Mouse (Mus musculus): ENCODE results near the gene Apoe. TPM values are rescaled to one million over a fixed set of nuclear protein-coding genes. Genes with fewer than 3 reads are reported as not detected.
A peak's percentile ranks its signal among the peaks of the same experiment; 100 is the strongest.

Apoe gene
- polyA plus RNA-seq, 1 experiment: 939 TPM

DNA sequence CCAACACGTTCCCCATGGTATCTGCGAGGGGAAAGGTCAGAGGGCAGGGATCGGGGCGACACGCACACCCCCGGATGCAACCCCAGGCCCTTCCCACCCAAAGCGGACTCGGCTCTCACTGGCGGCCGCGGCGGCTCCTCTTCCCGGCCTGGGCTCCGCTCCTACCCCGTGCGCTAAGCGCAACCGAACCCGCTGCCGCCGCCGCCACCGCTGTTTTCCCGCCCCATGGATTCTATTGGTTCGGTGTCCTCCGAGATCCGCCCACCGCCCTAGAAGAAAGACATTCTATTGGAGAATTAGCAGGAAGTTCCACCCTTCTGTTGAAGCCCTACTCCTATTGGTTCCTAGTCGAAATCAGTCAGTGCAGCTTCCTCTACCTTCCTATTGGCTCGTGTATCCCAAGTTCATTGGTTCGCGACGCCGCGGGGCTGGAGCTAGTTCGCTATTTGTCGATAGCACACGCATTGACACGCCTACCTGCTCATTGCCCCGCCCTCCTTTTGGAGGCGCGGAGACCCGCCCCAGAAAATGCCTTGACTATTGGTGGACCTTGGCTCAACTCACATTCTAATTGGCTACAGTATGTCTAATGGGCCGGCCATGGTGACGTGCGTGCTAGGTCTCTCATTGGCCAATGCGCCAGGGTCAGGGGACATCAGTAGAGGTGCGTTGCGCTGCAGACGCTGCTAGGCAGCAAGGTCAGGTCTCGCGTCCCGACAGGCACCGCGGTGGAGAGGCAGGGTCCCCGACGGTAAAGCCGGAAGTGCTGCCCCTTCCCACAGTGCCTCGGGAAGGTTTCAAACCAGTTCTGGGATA lies 16.5 kb upstream of the Apoe start, which contains the start of gene Tomm40:
Gene Tomm40, minus strand, starts transcription at position 200 of the 816 bp plus-strand sequence.
- Histone ChIP-seq H3K27me3 (replicated peaks; ENCODE audit: control insufficient read depth, insufficient read depth, low read length) (no peaks in the 10 kb centered on the region), H3K36me3 (ENCODE audit: control insufficient read depth, insufficient read depth, low read length) (no peaks in the 10 kb centered on the region; the same call in 1 of the 2 replicates), H3K4me3 (ENCODE audit: insufficient read depth, low read depth, low read length) (peak within 1 kb of the TSS; percentile 96), H3K4me1 (ENCODE audit: control insufficient read depth, insufficient read depth, low read length) (no peaks in the 10 kb centered on the region; the same call in 1 of the 2 replicates), H3K27ac (ENCODE audit: insufficient read depth, low read depth, low read length) (peak within 1 kb of the TSS; percentile 83)
- TF ChIP-seq POLR2A (IDR thresholded peaks at IDR 0.05; ENCODE audit: low read depth, low read length) (peak; percentile 30), CTCF (conservative IDR thresholded peaks at IDR 0.05; ENCODE audit: insufficient read depth, insufficient read length, low read depth, low read length) (no peak)
- WGBS: under 1% methylated on average over 59 of the region's 59 CpGs
- DNase-seq: peak; percentile 100

DNA sequence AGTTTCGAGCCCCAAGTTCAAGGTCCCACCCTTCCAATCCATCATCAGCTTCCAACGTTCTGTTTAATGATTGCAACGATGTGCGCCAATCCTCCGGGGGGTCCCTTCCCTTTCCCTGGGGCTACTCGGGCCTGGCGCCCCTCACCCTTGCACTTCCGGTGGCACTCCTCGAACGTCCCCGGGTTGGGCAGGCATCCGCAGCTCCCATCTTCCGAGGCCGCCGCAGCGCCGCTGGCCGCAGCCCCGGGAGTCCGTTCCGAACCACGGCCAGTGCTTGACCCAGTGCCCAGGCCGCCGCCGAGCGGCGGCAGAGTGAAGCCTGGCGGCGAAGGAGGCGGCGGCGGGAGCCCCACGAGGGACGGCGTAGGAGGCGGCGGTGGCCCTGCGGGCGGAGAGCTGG lies 15.8 kb upstream of the Apoe start:
- Histone ChIP-seq H3K36me3 (ENCODE audit: control insufficient read depth, insufficient read depth, low read length) (no peaks in the 10 kb centered on the region; the same call in 1 of the 2 replicates), H3K27ac (ENCODE audit: insufficient read depth, low read depth, low read length) (peak overlapping the region; percentile 83), H3K4me3 (ENCODE audit: insufficient read depth, low read depth, low read length) (peak overlapping the region; percentile 96), H3K4me1 (ENCODE audit: control insufficient read depth, insufficient read depth, low read length) (no peaks in the 10 kb centered on the region; the same call in 1 of the 2 replicates), H3K27me3 (replicated peaks; ENCODE audit: control insufficient read depth, insufficient read depth, low read length) (no peaks in the 10 kb centered on the region)
- WGBS: under 1% methylated on average over 36 of the region's 39 CpGs
- no peak for DNase-seq
- TF ChIP-seq CTCF (conservative IDR thresholded peaks at IDR 0.05; ENCODE audit: insufficient read depth, insufficient read length, low read depth, low read length): no peak
- TF ChIP-seq POLR2A (IDR thresholded peaks at IDR 0.05; ENCODE audit: low read depth, low read length): no peak

DNA sequence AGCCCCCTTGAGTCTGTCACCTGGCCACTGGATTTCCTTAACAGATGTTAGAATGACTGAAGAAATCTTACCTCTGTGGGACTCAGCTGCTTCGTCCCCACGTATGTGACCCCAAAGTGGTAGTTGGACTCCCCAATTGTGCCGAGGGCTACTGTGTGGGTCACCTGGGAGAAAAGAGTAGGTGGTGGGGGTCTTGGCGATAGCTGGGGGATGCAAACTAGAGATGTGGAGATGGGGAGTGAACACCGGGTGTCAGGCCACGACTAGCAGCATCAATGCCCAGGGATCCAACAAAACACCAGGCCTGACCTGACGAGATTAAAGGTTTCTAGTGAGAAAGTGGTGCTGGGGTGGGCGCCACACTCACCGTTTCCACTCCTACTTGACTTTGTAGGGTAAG lies 14.6 kb upstream of the Apoe start:
- Histone ChIP-seq H3K27ac (ENCODE audit: insufficient read depth, low read depth, low read length) (no peak overlapping the region), H3K36me3 (ENCODE audit: control insufficient read depth, insufficient read depth, low read length) (no peaks in the 10 kb centered on the region; the same call in 1 of the 2 replicates), H3K4me3 (ENCODE audit: insufficient read depth, low read depth, low read length) (no peak overlapping the region), H3K4me1 (ENCODE audit: control insufficient read depth, insufficient read depth, low read length) (no peaks in the 10 kb centered on the region; the same call in 1 of the 2 replicates), H3K27me3 (replicated peaks; ENCODE audit: control insufficient read depth, insufficient read depth, low read length) (no peaks in the 10 kb centered on the region)
- 86% methylated on average over 9 of the region's 9 CpGs for WGBS
- no peak for TF ChIP-seq CTCF (conservative IDR thresholded peaks at IDR 0.05; ENCODE audit: insufficient read depth, insufficient read length, low read depth, low read length)
- no peak for TF ChIP-seq POLR2A (IDR thresholded peaks at IDR 0.05; ENCODE audit: low read depth, low read length)
- no peak for DNase-seq

DNA sequence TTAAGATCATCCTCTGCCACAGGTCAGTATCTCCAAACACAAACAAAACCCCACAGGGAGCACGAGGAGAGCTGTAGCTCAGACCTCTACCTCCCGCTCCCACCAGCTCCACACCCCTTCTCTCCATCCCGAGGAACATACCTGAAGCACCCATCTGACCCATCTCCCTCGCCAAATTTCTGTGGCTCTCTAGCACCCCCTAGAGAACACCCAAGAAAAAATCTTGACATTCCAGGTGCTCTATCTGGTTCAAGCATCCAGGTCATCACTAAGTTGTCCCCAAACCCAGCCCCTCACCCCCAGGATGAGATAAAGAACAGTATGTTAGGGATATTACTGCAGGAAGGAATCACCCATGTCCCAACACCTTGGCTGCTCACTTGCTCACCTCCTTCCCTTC lies 14.2 kb upstream of the Apoe start:
- Histone ChIP-seq H3K4me1 (ENCODE audit: control insufficient read depth, insufficient read depth, low read length) (no peaks in the 10 kb centered on the region; the same call in 1 of the 2 replicates), H3K36me3 (ENCODE audit: control insufficient read depth, insufficient read depth, low read length) (no peaks in the 10 kb centered on the region; the same call in 1 of the 2 replicates), H3K27me3 (replicated peaks; ENCODE audit: control insufficient read depth, insufficient read depth, low read length) (no peaks in the 10 kb centered on the region), H3K27ac (ENCODE audit: insufficient read depth, low read depth, low read length) (no peak overlapping the region), H3K4me3 (ENCODE audit: insufficient read depth, low read depth, low read length) (no peak overlapping the region)
- 37% methylated on average over 4 of the region's 4 CpGs for WGBS
- TF ChIP-seq POLR2A (IDR thresholded peaks at IDR 0.05; ENCODE audit: low read depth, low read length) (no peak), CTCF (conservative IDR thresholded peaks at IDR 0.05; ENCODE audit: insufficient read depth, insufficient read length, low read depth, low read length) (peak; percentile 51)
- peak; percentile 38 for DNase-seq

DNA sequence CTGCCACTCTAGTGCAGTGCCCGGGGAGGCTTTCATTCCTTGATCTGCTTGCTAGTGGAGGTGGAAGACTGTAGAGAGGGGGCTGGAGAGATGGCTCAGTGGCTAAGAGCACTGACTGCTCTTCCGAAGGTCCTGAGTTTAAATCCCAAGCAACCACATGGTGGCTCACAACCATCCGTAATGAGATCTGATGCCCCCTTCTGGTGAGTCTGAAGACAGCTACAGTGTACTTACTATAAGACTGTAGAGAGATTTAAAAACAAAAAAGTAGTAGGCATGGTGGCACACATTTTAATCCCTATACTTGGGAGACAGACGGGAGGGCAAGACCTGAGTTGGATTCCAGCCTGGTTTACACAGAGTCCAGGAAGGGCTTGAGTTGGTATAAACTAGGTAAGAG lies 13.4 kb upstream of the Apoe start:
- H3K27me3 ChIP-seq (replicated peaks; ENCODE audit: control insufficient read depth, insufficient read depth, low read length): no peaks in the 10 kb centered on the region
- WGBS: 52% methylated on average over 4 of the region's 4 CpGs
- H3K4me1 ChIP-seq (ENCODE audit: control insufficient read depth, insufficient read depth, low read length): no peaks in the 10 kb centered on the region; the same call in 1 of the 2 replicates
- no peak overlapping the region for H3K4me3 ChIP-seq (ENCODE audit: insufficient read depth, low read depth, low read length)
- H3K36me3 ChIP-seq (ENCODE audit: control insufficient read depth, insufficient read depth, low read length): no peaks in the 10 kb centered on the region; the same call in 1 of the 2 replicates
- peak; percentile 40 for DNase-seq
- TF ChIP-seq POLR2A (IDR thresholded peaks at IDR 0.05; ENCODE audit: low read depth, low read length) (no peak), CTCF (conservative IDR thresholded peaks at IDR 0.05; ENCODE audit: insufficient read depth, insufficient read length, low read depth, low read length) (0 out of 2 replicates have a peak, but pooled peaks have one; percentile 24)
- no peak overlapping the region for H3K27ac ChIP-seq (ENCODE audit: insufficient read depth, low read depth, low read length)

DNA sequence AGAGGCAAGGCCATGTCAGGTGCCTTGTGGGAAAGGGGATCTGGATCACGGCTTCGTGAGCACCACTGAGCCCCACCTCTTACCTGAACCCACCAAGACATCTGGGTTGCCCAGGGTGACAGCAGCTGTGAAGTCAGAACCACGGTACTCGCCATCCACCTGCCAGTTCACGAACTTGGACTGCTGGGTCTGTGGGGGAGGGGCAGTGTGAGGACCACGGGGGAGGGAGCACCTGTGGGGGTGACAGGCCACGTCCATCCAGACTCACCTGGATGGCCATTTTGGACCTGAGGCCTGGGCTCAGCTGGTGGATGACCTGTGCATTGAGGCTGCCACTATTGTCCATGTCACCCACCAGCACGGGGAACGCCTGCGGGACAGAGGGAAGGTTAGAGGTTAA lies 11.7 kb upstream of the Apoe start:
- Histone ChIP-seq H3K27ac (ENCODE audit: insufficient read depth, low read depth, low read length) (no peak overlapping the region), H3K36me3 (ENCODE audit: control insufficient read depth, insufficient read depth, low read length) (no peaks in the 10 kb centered on the region; the same call in 1 of the 2 replicates), H3K4me1 (ENCODE audit: control insufficient read depth, insufficient read depth, low read length) (no peaks in the 10 kb centered on the region; the same call in 1 of the 2 replicates), H3K27me3 (replicated peaks; ENCODE audit: control insufficient read depth, insufficient read depth, low read length) (no peaks in the 10 kb centered on the region), H3K4me3 (ENCODE audit: insufficient read depth, low read depth, low read length) (no peak overlapping the region)
- WGBS: 83% methylated on average over 10 of the region's 10 CpGs
- no peak for TF ChIP-seq CTCF (conservative IDR thresholded peaks at IDR 0.05; ENCODE audit: insufficient read depth, insufficient read length, low read depth, low read length)
- no peak for TF ChIP-seq POLR2A (IDR thresholded peaks at IDR 0.05; ENCODE audit: low read depth, low read length)
- no peak for DNase-seq

DNA sequence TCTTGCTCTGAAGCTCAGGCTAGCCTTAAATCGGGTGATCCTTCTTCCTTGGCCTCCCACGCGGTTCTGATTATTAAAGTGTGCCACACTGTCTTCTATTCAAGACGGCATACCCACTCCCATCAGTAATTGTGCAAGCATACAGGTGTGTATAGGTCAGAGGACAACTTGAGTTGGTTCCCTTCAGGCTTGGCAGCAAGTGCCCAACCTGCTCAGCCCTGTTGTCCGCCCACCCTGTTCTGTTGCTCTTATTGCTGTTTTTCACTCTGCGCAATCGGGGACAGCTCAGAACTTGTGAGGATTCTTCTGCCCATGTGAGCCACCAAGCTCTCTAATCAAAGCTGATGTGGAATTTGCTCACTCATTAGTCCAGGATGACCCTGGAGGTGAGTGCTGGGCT lies 6.3 kb upstream of the Apoe start:
- Histone ChIP-seq H3K27ac (ENCODE audit: insufficient read depth, low read depth, low read length) (no peak overlapping the region), H3K4me3 (ENCODE audit: insufficient read depth, low read depth, low read length) (no peak overlapping the region), H3K27me3 (replicated peaks; ENCODE audit: control insufficient read depth, insufficient read depth, low read length) (no peaks in the 10 kb centered on the region), H3K36me3 (ENCODE audit: control insufficient read depth, insufficient read depth, low read length) (no peaks in the 10 kb centered on the region), H3K4me1 (ENCODE audit: control insufficient read depth, insufficient read depth, low read length) (peaks cover 7% of the 10 kb centered on the region; the same call in 1 of the 2 replicates)
- TF ChIP-seq POLR2A (IDR thresholded peaks at IDR 0.05; ENCODE audit: low read depth, low read length) (no peak), CTCF (conservative IDR thresholded peaks at IDR 0.05; ENCODE audit: insufficient read depth, insufficient read length, low read depth, low read length) (no peak)
- DNase-seq: no peak
- WGBS: 92% methylated on average over 7 of the region's 7 CpGs

Measured in kidney, adult 2 months (tissue).